Mouse (Mus musculus): Measurements from ENCODE around the gene Tgfbr3.
A peak's percentile ranks its signal among the peaks of the same experiment; 100 is the strongest.

Gene Tgfbr3

DNA sequence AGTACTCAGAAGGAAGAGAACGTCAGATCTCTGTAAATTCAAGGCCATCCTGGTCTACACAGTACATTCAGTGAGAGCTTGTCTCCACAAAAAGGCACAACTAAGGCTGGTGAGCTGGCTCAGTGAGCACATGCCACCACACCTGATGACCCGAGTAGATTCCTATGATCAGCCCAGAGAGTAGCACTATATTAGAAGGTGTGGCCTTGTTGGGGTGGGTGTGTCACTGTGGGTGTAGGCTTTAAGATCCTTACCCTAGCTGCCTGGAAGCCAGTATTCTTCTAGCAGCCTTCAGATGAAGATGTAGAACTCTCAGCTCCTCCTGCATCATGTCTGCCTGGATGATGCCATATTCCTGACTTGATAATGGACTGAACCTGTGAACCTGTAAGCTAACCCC is 115.9 kb downstream of the Tgfbr3 start:
- DNase-seq (ENCODE audit: low spot score) = no peak

DNA sequence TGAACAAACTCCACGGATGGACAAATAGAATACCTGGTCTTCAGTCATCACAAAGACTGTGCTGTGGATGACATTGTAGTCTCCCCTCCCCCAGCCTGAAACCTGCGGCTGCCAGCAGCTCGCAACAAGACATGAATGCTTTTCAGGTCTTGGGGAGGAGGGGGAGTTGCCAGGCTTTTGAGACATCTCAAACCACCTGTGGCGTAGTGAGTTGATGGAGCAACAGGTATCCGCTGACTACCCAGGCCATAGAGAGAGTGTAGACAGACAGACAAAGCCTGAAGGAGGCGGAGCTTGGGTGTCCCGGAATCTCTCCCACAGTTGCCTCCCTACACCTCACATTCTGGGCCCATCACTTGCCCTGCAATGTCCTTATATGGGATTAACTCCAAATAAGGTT is 117.6 kb downstream of the Tgfbr3 start:
- no peak for DNase-seq (ENCODE audit: low spot score)

DNA sequence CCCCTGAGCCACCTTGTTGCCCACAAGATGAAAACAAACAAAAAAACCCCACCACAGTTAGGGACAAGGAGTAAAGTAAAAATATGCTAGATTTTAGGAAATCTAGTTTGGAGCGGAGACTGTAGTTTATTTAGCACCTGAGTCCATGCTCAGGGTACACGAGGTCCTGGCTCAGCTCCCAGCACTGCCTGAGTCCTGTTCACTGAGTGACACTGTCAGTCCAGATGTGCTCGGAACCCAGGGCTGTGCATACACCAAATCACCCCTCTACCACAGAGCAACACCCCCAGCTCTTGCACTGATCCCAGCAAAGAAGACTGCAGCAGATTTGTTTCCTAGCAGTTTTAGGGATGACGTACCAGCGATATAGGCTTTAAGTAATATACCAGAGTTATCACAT is 119.6 kb downstream of the Tgfbr3 start:
- DNase-seq (ENCODE audit: low spot score) = no peak

DNA sequence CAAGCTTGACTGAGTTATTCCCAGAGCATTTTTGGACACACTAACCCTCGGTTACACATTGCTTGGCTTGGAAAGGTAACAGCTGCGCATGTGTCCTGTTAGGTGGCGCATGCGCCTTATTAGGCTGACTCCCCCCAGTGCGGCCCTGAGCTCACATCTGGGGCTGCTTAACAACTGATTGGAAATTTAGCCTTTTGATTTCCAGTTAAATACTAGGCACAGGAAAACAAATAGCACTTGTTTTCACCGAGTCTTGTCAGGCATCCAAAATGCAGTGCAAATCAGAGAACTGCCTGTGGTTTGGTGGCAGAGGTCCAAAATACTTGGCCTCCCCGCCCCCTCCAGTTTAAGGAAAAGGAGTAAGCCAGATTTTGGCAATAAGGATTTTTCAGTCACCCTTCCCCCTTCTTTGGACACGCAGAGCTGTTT is 121.5 kb downstream of the Tgfbr3 start:
- no peak for DNase-seq (ENCODE audit: low spot score)

DNA sequence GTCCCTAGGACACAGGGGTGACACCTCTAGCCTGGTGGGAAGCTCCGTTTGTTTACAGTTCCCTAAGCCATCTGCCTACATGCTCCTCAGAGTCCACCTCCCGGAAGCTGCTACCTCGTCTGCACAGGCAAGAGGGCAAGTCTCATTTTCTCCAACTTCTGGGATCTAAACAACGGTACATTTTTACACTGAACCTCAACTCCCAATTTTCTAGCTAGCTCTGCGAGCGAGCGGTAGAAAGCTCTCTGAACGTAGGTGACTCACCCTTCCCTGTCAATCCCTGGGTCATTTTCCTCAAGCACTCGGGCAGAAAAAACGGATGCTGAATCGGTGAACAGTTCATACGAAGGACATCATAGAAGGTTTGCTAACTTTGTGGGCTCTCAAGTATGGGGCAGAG is 122.1 kb downstream of the Tgfbr3 start:
- no peak for DNase-seq (ENCODE audit: low spot score)

DNA sequence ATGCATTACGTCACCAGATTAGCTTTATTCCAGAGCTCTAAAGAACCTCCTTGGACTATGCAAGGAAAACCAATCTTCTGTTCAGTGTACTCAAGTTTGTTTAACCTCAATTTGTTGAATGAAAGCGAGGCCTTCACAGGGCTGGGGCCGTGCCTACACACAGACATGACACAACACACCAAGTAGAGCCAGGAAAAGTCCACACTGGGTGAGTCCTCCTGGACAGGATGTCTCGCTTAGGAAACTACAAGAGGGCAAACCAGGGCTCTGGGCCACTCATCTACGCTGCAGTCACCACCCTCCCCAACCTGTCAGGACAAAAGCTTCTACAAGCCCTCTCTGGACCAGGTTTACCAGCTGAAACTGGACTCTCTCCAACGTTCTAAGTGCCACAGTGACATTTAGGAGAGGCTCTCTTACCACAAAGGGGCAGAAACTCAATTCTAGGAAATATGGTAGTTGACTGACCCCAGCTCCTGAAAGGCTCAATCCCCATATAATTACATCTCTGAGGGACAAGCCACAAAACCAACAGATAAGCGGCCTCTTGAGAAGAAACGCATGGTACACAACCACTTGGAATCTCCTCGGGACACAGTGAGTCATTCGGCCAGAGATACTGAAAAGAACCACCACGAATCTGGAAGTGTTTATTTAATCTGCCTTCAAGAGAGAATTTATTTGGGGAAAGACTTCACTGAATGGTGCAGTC is 122.6 kb downstream of the Tgfbr3 start:
- no peak for DNase-seq (ENCODE audit: low spot score)

DNA sequence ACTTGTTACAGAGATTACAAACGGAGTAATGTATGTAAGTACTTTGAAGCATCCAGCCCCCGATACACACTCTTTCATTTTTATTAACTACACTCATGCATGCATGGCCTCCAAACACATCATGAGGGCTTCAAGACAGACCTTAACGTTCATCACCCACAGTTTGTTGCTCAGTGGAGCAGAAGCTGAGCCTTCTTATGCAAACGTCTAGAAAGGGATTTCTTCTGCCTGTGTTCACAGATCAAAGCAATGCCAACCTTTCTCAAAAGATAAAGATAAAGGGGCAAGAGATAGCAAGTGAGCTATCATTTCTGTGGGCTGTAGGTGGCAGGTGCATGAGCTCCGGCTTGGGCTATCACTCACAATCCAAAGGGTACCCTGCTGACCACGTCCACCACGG is 123.7 kb downstream of the Tgfbr3 start:
- no peak for DNase-seq (ENCODE audit: low spot score)

DNA sequence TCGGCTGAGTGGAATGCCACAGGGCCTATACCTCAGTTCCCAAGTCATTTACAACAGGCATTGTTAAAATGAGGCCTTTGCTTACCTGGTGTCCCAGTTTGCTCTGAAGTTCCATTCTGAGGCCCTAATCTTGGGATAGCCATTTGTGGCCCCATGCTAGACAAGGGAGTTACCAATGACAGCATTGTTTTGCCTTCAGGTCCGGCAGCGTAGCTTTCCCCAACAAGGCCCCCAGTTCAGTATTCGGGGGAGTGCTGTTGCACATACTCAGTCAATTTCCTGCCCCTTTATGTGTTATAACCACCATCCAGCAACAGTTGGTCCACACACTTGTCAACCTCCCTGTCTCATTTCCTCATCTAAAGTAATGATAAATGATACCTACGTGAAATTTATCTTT is 124.2 kb downstream of the Tgfbr3 start:
- peak; percentile 44 for DNase-seq (ENCODE audit: low spot score)

DNA sequence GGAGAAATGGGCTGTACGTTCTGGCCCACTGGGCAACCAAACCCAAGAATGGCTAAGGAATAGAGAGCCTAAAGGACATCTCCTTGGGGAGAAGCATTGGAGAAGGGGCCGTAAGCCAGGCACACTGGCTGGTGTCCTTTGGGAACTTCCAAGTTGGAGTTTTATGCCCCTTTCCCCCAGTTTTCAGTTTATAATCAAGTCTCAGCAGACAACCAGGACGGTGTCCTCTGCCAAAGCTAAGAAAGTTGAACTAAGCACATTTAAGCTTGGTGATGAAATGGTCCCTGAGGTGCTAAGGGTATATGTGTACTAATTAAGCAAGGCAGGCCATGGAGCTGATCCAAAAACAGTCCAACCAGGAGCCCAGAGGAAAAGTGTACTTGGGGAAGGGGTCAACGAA is 124.6 kb downstream of the Tgfbr3 start:
- no peak for DNase-seq (ENCODE audit: low spot score)

DNA sequence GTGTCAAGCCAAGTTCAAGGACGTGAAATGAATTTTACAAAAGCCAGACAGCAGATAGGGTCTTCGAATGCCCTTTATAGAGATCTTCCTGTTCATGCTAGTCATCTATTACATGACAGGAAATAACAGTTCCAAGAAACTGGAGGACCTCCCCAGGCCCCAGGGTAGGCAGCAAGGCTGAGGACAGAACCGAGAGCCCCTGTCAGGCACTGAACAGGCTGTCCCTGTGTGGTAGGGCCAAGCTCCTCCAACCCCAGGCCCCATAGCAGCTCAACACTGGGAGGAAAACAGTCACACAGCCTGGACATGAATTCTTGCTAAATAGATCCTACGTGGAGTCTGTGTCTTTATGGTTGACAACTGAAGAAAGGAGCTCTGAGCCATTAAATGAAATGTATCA is 125.3 kb downstream of the Tgfbr3 start:
- DNase-seq (ENCODE audit: low spot score) = no peak

DNA sequence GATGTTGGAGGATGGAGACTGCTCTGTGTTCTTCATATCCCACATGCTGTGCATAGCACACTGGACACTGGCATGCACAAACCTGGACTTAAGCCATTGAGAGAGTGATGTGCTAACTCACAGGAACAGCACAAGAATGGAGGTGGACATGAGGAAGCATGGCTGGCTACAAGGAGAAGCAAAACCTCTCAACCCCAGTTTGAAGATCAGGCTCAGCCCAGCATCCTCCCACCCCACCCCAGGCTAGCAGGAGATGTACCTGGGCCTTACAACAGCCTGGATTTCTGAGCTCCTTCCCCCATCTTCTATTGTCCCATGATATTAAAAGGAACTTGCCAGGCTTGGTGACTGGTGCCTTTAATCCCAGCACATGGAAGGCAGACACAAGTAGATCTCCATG is 126.1 kb downstream of the Tgfbr3 start:
- no peak for DNase-seq (ENCODE audit: low spot score)

DNA sequence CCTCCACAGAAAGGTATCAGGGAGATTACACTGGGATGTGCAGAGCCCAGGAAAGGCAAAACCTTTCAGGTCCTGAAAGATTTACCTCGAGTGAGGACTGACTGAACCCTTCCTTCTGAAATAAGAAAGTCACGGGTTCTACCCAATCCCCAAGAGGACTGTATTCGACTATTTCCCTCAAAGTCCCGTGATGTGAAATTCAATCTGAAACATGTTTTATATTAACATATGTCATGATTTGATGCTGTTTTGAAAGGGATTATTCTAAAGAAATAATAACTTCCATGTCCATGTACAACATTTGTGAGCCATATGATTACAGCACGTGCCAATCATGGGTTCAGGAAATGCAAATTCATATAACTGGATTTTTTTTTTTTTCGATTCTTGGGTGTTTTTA is 126.6 kb downstream of the Tgfbr3 start:
- DNase-seq (ENCODE audit: low spot score) = no peak

DNA sequence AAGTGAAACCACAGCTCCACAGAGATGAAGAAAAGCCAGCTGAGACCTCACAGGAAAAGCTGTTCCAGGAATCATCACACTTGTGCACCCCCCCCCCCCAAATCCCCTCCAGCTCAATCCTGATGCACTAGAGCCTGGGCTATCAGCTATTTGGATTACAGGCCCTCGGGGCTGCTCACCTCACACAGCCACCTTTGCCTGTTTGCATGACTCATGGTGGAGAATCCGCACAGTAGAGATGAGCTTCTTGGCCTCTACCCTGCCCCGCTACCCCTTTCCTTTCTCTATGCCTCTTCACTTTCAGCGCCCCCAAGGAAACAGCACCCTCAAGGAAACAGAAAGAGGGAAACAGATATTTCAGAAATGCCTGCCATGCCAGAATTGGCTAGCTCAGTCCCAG is 127.1 kb downstream of the Tgfbr3 start:
- DNase-seq (ENCODE audit: low spot score) = no peak

DNA sequence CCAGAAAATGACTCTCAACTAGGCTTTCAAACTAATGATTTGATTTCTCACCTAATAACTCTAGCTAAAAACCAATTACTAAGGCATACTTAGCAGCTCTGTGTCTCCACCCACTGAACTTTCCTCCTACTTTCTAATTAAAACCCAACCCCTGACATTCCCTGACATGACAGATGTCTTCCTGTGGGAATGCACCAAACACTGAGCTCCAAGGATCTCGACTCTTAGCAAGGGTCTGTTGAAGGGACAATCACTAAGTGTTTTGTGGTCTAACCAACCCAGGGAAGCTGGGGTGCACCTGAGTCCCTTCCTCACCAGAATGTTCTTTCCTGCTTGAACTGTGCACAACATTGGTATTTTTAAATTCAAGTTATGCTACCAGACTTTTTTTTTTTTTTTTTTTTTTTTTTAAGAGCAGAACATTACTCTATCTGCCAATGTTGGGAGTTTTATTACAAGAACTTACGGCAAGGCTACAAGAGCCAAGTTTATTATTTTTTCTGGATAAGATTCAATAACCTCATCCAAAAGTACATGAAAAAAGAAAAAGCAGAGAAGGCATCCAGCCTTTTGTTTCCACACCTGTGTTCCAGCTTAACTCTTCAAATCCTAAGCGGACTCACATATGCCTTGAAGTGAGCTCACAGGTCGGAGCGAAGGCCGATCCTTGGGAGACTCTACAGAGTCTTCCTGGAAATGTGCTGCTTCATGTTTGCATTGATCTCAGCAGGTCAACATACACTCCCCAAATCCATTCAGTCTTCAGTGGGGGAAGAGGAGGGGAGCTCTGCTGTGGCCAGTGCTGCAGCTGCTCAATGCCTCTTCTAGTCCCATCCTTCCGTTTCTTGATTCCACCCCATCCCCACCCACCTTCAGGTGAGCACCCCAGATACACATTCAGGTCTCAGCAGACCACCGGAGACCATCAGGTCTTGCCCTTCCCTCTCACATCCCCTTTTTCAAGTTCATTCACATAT is 129.2 kb downstream of the Tgfbr3 start:
- no peak for DNase-seq (ENCODE audit: low spot score)

DNA sequence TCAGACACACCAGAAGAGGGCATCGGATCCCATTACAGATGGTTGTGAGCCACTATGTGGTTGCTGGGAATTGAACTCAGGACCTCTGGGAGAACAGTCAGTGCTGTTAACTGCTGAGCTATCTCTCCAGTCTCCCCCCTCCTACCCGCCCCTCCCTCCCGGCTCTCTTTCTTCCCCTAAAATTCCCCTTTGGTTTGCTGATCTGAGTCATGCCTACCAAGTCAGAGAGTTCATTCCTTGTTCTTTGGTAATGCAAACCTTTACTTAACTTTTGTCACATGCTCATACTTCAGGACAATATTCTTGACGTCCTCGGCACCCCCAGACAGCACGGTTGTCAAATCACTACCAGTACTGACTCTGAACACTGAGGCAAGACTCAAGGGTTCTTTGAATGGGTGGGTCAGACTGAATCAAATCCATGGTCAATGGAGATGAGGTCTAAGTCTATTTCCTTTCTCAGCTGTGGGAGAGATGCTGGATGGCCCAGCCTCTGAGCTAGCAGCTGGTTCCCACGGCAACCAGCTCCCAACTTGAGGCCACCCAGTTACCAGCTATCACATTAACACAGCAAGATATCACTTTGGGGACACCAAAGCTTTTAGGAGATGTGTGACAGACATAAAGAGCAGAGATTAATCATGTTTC is 130.8 kb downstream of the Tgfbr3 start:
- DNase-seq (ENCODE audit: low spot score) = no peak

DNA sequence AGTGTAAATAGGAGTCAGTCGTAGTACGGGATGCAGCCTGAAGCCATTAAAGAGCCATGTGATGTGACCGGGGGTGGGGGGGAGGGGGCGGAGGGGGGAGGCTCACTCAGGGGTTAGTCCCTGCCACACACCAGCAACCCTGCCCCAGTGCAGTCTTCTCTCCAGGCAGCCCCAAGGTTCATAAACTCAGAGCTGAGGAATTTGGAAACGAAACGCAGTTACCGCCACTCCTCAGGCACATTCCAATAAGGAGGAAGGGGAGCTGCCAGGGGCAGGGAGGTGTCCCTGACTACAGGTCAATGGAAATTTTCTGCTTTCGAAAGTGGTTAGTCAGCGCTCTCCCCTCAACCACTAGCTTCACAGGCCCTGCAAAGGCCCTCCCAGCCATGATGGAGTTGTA is 132.0 kb downstream of the Tgfbr3 start:
- no peak for DNase-seq (ENCODE audit: low spot score)

DNA sequence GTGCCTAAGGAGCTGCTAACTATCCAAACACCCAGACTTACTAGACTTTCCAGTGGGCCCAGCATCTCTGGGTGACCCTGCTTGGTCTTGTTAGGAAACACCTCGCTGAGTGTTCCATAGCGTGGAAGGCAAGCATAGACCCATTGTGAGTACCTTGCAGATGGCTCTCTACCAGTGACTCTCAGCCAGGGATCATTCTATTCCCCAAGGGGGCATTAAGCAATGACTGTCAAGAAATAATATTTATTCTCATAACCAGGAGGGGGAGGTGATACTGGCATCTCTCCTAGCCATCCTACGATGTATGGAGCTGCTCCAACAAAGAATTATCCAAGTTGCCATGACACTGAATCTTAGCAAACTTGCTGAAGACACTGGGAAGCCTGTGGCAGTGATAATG is 133.3 kb downstream of the Tgfbr3 start:
- DNase-seq (ENCODE audit: low spot score) = no peak

DNA sequence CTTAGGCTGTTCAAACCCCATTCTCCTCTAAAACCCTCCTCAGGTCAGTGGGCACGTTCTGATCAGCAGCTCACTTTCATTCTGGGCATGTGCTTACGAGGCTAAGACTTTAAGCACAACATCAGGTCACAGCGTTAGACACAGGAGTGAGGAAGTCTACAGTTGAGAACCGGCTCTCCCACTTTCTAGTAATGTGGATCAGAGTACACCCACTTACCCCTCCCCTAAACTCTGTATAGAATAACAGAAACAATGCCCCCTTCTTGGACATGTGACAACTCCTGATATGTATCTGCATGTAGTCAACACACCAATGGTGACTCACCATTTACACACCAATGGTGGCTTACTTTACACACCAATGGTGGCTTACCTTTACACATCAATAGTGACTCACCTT is 136.4 kb downstream of the Tgfbr3 start:
- DNase-seq (ENCODE audit: low spot score) = no peak

DNA sequence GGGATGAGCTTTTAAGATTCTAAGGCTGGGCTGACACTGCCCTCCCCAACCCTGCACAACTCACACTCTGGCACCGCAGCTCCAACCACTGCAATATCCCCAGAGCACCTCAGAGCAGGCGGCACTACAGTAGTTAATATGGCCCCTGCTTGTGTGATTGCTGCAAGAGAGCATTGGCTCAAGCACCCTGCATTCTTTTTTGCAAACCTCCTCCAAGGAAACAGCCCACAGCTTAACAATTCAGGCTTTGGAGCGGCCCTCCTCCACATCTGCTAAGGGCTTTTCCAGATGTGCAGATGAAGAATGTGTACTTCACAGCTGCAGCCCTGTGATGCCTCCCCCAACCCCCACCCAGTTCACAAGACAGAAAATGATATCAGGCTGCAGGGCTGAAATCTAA is 138.1 kb downstream of the Tgfbr3 start:
- DNase-seq (ENCODE audit: low spot score) = no peak

DNA sequence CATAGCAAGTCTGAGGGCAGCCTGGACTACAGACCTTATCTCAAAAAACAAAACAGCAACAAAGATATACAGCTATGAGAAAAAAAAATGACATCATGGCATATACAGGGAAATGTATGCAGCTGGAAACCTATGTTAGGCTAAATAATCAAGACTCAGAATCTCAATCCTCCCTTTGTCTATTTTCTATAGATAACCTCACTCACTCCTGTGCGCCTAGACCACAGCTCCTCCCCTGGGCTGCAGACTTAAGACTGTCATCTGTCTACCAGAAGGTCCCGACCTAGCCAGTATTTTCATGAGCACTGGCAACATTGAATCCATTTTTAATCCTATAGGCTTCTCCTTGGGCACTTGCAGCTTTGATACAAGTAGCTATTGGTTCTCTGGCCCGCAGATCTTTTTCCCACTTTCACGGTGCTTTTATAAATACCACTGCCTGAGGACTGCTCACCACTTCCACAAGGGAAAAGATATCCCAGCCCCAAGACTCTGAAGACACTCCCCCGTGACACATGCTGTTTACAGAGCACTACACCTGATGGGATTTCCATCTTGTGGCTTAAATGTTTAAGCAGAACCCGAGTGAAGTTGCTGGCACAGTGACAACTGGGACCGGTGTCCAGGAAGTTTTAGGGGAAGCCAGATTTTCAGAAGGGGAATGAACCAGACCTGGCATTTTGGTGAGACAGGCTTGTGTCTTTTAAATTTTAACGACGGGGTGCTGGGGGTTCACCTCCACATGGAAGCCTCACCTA is 138.7 kb downstream of the Tgfbr3 start:
- DNase-seq (ENCODE audit: low spot score) = no peak

DNA sequence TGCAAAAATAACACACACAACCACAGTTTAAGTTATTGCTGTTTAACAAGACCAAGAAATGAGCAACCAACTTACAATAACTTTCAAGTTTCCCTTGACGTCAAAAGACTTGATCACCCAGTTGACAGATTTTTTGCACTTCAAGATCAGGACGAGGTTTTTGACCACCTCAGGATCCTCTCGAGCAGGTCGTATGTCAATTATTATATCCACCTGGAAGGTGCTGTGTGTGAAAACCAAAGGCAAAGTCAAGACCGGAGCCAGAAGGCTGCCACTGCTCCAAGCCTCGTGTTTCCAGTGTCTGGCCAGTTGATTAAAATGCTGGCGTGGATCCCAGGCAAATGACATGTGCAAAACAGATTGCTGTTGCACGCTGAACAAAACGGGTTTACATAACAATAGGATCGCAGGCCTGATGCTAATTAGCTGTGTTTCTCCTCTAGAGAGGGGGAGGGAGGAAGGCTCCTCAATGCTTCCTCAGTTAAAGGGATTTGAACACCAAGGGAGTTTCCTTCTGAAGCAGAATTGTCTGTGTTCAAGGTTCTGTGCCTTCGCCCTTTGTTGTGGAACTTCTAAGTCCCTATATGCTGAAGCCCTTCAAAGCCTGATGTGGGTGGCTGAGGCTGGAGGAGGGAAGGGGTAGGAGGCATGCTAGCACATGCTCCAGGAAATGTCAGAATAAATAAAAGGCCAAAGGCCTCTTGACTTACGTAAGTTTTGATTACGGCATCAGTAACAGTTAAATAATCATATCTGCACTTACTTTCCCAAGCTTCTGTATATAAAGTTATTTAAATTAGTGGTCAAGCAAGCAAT is 141.3 kb downstream of the Tgfbr3 start:
- DNase-seq (ENCODE audit: low spot score) = peak; percentile 77
